Mouse (Mus musculus) adipocyte (in vitro differentiated cells): Measurements from ENCODE around the gene Plppr1.

Source experiments
- DNase-seq: peaks from one replicate; pipeline ENCODE4 v3.0.0-alpha.2; 2016; ENCODE audit warnings: low spot score

Gene Plppr1

GRCm38 (mm10) chr4:49059021-49059401, at the start of gene Plppr1:
Plppr1 (plus strand) TSS chr4:49059273.
- no peak for DNase-seq

- no peak for DNase-seq
Measured at GRCm38 (mm10) chr4:49016701-49017100, 42.4 kb upstream of the Plppr1 start.

- DNase-seq, result no peak
Measured at GRCm38 (mm10) chr4:49023221-49023620, 35.9 kb upstream of the Plppr1 start.

GRCm38 (mm10) chr4:49038311-49038710, 20.8 kb upstream of the Plppr1 start:
- DNase-seq, result no peak

GRCm38 (mm10) chr4:49039854-49040253, 19.2 kb upstream of the Plppr1 start:
- DNase-seq, result no peak

GRCm38 (mm10) chr4:49041655-49042054, 17.4 kb upstream of the Plppr1 start:
- DNase-seq, result no peak

- DNase-seq, result no peak
Measured at GRCm38 (mm10) chr4:49050628-49051027, 8.4 kb upstream of the Plppr1 start.

- DNase-seq, result no peak
Measured at GRCm38 (mm10) chr4:49057916-49058315, 1.2 kb upstream of the Plppr1 start.

GRCm38 (mm10) chr4:49058557-49058956, 516 bp upstream of the Plppr1 start:
- no peak for DNase-seq

- no peak for DNase-seq
Measured at GRCm38 (mm10) chr4:49059402-49060381, 619 bp downstream of the Plppr1 start.

GRCm38 (mm10) chr4:49069471-49069870, 10.4 kb downstream of the Plppr1 start:
- DNase-seq, result no peak

GRCm38 (mm10) chr4:49072886-49073285, 13.8 kb downstream of the Plppr1 start:
- peak; percentile 26 for DNase-seq

- DNase-seq, result no peak
Measured at GRCm38 (mm10) chr4:49075881-49076280, 16.8 kb downstream of the Plppr1 start.

- no peak for DNase-seq
Measured at GRCm38 (mm10) chr4:49079399-49079798, 20.3 kb downstream of the Plppr1 start.

GRCm38 (mm10) chr4:49088205-49088604, 29.1 kb downstream of the Plppr1 start:
- DNase-seq, result no peak

GRCm38 (mm10) chr4:49090461-49090860, 31.4 kb downstream of the Plppr1 start:
- DNase-seq, result no peak

- no peak for DNase-seq
Measured at GRCm38 (mm10) chr4:49099448-49099847, 40.4 kb downstream of the Plppr1 start.

- DNase-seq, result no peak
Measured at GRCm38 (mm10) chr4:49101934-49102768, 43.1 kb downstream of the Plppr1 start.

GRCm38 (mm10) chr4:49102769-49103193, 43.7 kb downstream of the Plppr1 start:
- DNase-seq, result no peak

- no peak for DNase-seq
Measured at GRCm38 (mm10) chr4:49104860-49105259, 45.8 kb downstream of the Plppr1 start.

- DNase-seq, result no peak
Measured at GRCm38 (mm10) chr4:49107895-49108294, 48.8 kb downstream of the Plppr1 start.

GRCm38 (mm10) chr4:49108371-49108770, 49.3 kb downstream of the Plppr1 start:
- DNase-seq, result no peak

GRCm38 (mm10) chr4:49109989-49110388, 50.9 kb downstream of the Plppr1 start:
- no peak for DNase-seq
